Mouse (Mus musculus) midbrain, embryonic 15.5 days (tissue): Measurements from ENCODE around the gene Pip4k2b. TPM values are rescaled to one million over a fixed set of nuclear protein-coding genes. Genes with fewer than 3 reads are reported as not detected.

ENCODE experiments used
- ATAC-seq: fragments of 200-750 bp; cut with Nextera tagmentation; replicated peaks from 2 replicates; pipeline ENCODE4 v1.8.0; 2017; ENCODE audit warnings: moderate TSS enrichment
- H3K27ac ChIP-seq: fragments of 300-500 bp; sonication (generic); 2 replicates; pipeline ENCODE4 v1.5.1; 2015; ENCODE audit warnings: mild to moderate bottlenecking, inconsistent platforms
- H3K27me3 ChIP-seq: fragments of 300-500 bp; sonication (generic); replicated peaks from 2 replicates; pipeline ENCODE4 v1.6.1; 2015; ENCODE audit warnings: inconsistent platforms
- H3K36me3 ChIP-seq: fragments of 300-500 bp; sonication (generic); replicated peaks from 2 replicates; pipeline ENCODE4 v1.6.1; 2015; ENCODE audit warnings: inconsistent platforms
- H3K4me1 ChIP-seq: fragments of 300-500 bp; sonication (generic); 2 replicates; pipeline ENCODE4 v1.6.1; 2015; ENCODE audit warnings: inconsistent platforms
- H3K4me2 ChIP-seq: fragments of 300-500 bp; sonication (generic); 2 replicates; pipeline ENCODE4 v1.6.1; 2015; ENCODE audit warnings: inconsistent platforms, mild to moderate bottlenecking, moderate library complexity
- H3K4me3 ChIP-seq: fragments of 300-500 bp; sonication (generic); 2 replicates; pipeline ENCODE4 v1.5.1; 2015; ENCODE audit warnings: mild to moderate bottlenecking, inconsistent platforms
- H3K9ac ChIP-seq: fragments of 300-500 bp; sonication (generic); 2 replicates; pipeline ENCODE4 v1.6.1; 2015; ENCODE audit warnings: mild to moderate bottlenecking, inconsistent platforms
- H3K9me3 ChIP-seq: fragments of 300-500 bp; sonication (generic); 2 replicates; pipeline ENCODE4 v1.6.1; 2016; ENCODE audit warnings: inconsistent platforms
- WGBS: fragments of 180-500 bp; shearing (Covaris S2); methylation state at CpG from one replicate; pipeline ENCODE4 v1.1.7; 2015; ENCODE audit warnings: mixed read lengths; 5-methylcytosine and 5-hydroxymethylcytosine counted together
- polyA plus RNA-seq: library from polyadenylated mRNA; unstranded; fragments of >200 nt; fragmentation: Nextera tagmentation; extraction: Ambion mirVana; gene quantifications from 2 replicates; pipeline ENCODE4 v1.2.1, GENCODE M21; 2015

Gene Pip4k2b
- polyA plus RNA-seq, 1 experiment from 2014 or later = 4.9 TPM

GRCm38 (mm10) chr11:97776497-97777128, 32.1 kb upstream of the Pip4k2b start:
- H3K4me2 ChIP-seq = no peak overlapping the region
- H3K4me3 ChIP-seq = no peak overlapping the region
- ATAC-seq = no peak
- no peak overlapping the region for H3K9ac ChIP-seq
- peaks cover 39% of the 10 kb centered on the region for H3K36me3 ChIP-seq
- peaks cover 22% of the 10 kb centered on the region for H3K4me1 ChIP-seq
- H3K27ac ChIP-seq = no peak overlapping the region
- H3K9me3 ChIP-seq = no peaks in the 10 kb centered on the region
- no peaks in the 10 kb centered on the region for H3K27me3 ChIP-seq
- 57% methylated on average over 5 of the region's 5 CpGs for WGBS

- Histone ChIP-seq H3K27me3 (no peaks in the 10 kb centered on the region), H3K4me3 (no peak within 1 kb of the TSS), H3K9ac (no peak within 1 kb of the TSS), H3K36me3 (peaks cover 39% of the 10 kb centered on the region), H3K27ac (no peak within 1 kb of the TSS), H3K4me2 (no peak within 1 kb of the TSS), H3K9me3 (no peaks in the 10 kb centered on the region), H3K4me1 (peaks cover 17% of the 10 kb centered on the region)
- WGBS = 41% methylated on average over 17 of the region's 17 CpGs
- no peak for ATAC-seq
Measured at GRCm38 (mm10) chr11:97775808-97776496, 31.4 kb upstream of the Pip4k2b start, which contains the start of gene 1700001P01Rik. Gene 1700001P01Rik, minus strand, starts transcription at chr11:97775918.

GRCm38 (mm10) chr11:97775186-97775585, 30.7 kb upstream of the Pip4k2b start:
- Histone ChIP-seq H3K4me3 (no peak overlapping the region), H3K27me3 (no peaks in the 10 kb centered on the region), H3K9me3 (no peaks in the 10 kb centered on the region), H3K4me2 (no peak overlapping the region), H3K27ac (no peak overlapping the region), H3K4me1 (peaks cover 9% of the 10 kb centered on the region), H3K36me3 (peaks cover 31% of the 10 kb centered on the region), H3K9ac (no peak overlapping the region)
- ATAC-seq = no peak
- WGBS = 78% methylated on average over 13 of the region's 13 CpGs

GRCm38 (mm10) chr11:97771410-97771809, 26.9 kb upstream of the Pip4k2b start:
- Histone ChIP-seq H3K4me1 (peaks cover 4% of the 10 kb centered on the region; the same call in 1 of the 2 replicates), H3K36me3 (no peaks in the 10 kb centered on the region), H3K27me3 (no peaks in the 10 kb centered on the region), H3K4me2 (no peak overlapping the region), H3K9me3 (no peaks in the 10 kb centered on the region), H3K9ac (no peak overlapping the region), H3K27ac (no peak overlapping the region), H3K4me3 (no peak overlapping the region)
- WGBS = 86% methylated on average over 14 of the region's 14 CpGs
- no peak for ATAC-seq

GRCm38 (mm10) chr11:97769704-97770103, 25.2 kb upstream of the Pip4k2b start:
- Histone ChIP-seq H3K9ac (no peak overlapping the region), H3K9me3 (no peaks in the 10 kb centered on the region), H3K4me2 (no peak overlapping the region), H3K36me3 (no peaks in the 10 kb centered on the region), H3K27me3 (no peaks in the 10 kb centered on the region), H3K4me1 (peaks cover 17% of the 10 kb centered on the region), H3K4me3 (no peak overlapping the region), H3K27ac (no peak overlapping the region)
- ATAC-seq = no peak
- WGBS = 40% methylated on average over 2 of the region's 2 CpGs

- Histone ChIP-seq H3K36me3 (peaks cover 22% of the 10 kb centered on the region), H3K27ac (peak within 1 kb of the TSS; percentile 90), H3K4me3 (peak within 1 kb of the TSS; percentile 82), H3K4me2 (peak within 1 kb of the TSS; percentile 81), H3K4me1 (peaks cover 23% of the 10 kb centered on the region), H3K9ac (peak within 1 kb of the TSS; percentile 91), H3K9me3 (no peaks in the 10 kb centered on the region), H3K27me3 (no peaks in the 10 kb centered on the region)
- ATAC-seq = peak; percentile 97
- under 1% methylated on average over 38 of the region's 38 CpGs for WGBS
Measured at GRCm38 (mm10) chr11:97766154-97766881, 21.8 kb upstream of the Pip4k2b start, which contains the start of gene Cwc25. Gene Cwc25, minus strand, starts transcription at chr11:97766556.

GRCm38 (mm10) chr11:97761638-97762037, 17.1 kb upstream of the Pip4k2b start:
- no peak overlapping the region for H3K9ac ChIP-seq
- H3K4me3 ChIP-seq = no peak overlapping the region
- peaks cover 19% of the 10 kb centered on the region for H3K4me1 ChIP-seq
- no peak overlapping the region for H3K4me2 ChIP-seq
- no peak for ATAC-seq
- H3K27ac ChIP-seq = no peak overlapping the region
- H3K36me3 ChIP-seq = peaks cover 29% of the 10 kb centered on the region
- H3K27me3 ChIP-seq = no peaks in the 10 kb centered on the region
- no peaks in the 10 kb centered on the region for H3K9me3 ChIP-seq

GRCm38 (mm10) chr11:97758942-97759341, 14.4 kb upstream of the Pip4k2b start:
- Histone ChIP-seq H3K27me3 (no peaks in the 10 kb centered on the region), H3K9me3 (no peaks in the 10 kb centered on the region), H3K4me2 (no peak overlapping the region), H3K36me3 (peaks cover 39% of the 10 kb centered on the region), H3K27ac (no peak overlapping the region), H3K4me1 (no peaks in the 10 kb centered on the region), H3K4me3 (no peak overlapping the region), H3K9ac (no peak overlapping the region)
- WGBS = 89% methylated on average over 6 of the region's 6 CpGs
- ATAC-seq = no peak

- H3K27me3 ChIP-seq = no peaks in the 10 kb centered on the region
- no peak overlapping the region for H3K4me2 ChIP-seq
- H3K36me3 ChIP-seq = peaks cover 42% of the 10 kb centered on the region
- no peak overlapping the region for H3K27ac ChIP-seq
- WGBS = 94% methylated on average over 1 of the region's 1 CpGs
- H3K4me3 ChIP-seq = no peak overlapping the region
- H3K9ac ChIP-seq = no peak overlapping the region
- H3K9me3 ChIP-seq = no peaks in the 10 kb centered on the region
- no peak for ATAC-seq
- no peaks in the 10 kb centered on the region for H3K4me1 ChIP-seq
Measured at GRCm38 (mm10) chr11:97758125-97758524, 13.6 kb upstream of the Pip4k2b start.

GRCm38 (mm10) chr11:97753277-97753676, 8.8 kb upstream of the Pip4k2b start:
- Histone ChIP-seq H3K4me2 (no peak overlapping the region), H3K9me3 (no peaks in the 10 kb centered on the region), H3K36me3 (peaks cover 56% of the 10 kb centered on the region), H3K27ac (no peak overlapping the region), H3K4me3 (no peak overlapping the region), H3K4me1 (no peaks in the 10 kb centered on the region), H3K27me3 (no peaks in the 10 kb centered on the region), H3K9ac (no peak overlapping the region)
- ATAC-seq = no peak
- WGBS = 91% methylated on average over 8 of the region's 8 CpGs

GRCm38 (mm10) chr11:97748496-97748895, 4.0 kb upstream of the Pip4k2b start:
- WGBS = 94% methylated on average over 5 of the region's 5 CpGs
- Histone ChIP-seq H3K27me3 (no peaks in the 10 kb centered on the region), H3K9me3 (no peaks in the 10 kb centered on the region), H3K9ac (no peak overlapping the region), H3K4me1 (peaks cover 3% of the 10 kb centered on the region), H3K4me3 (no peak overlapping the region), H3K4me2 (no peak overlapping the region), H3K36me3 (peaks cover 49% of the 10 kb centered on the region), H3K27ac (no peak overlapping the region)
- no peak for ATAC-seq

GRCm38 (mm10) chr11:97747773-97748172, 3.3 kb upstream of the Pip4k2b start:
- H3K36me3 ChIP-seq = peaks cover 42% of the 10 kb centered on the region
- peaks cover 10% of the 10 kb centered on the region for H3K4me1 ChIP-seq

More at GRCm38 (mm10) chr11:97747773-97748172, 3.3 kb upstream of the Pip4k2b start:
- no peak overlapping the region for H3K4me2 ChIP-seq
- no peak overlapping the region for H3K9ac ChIP-seq
- no peaks in the 10 kb centered on the region for H3K27me3 ChIP-seq
- no peak overlapping the region for H3K4me3 ChIP-seq
- H3K9me3 ChIP-seq = no peaks in the 10 kb centered on the region
- no peak overlapping the region for H3K27ac ChIP-seq
- 92% methylated on average over 8 of the region's 8 CpGs for WGBS
- ATAC-seq = no peak
